Mouse (Mus musculus) lung, embryonic 14.5 days (tissue): ENCODE measurements around the gene Zbtb37. TPM values are rescaled to one million over a fixed set of nuclear protein-coding genes. Genes with fewer than 3 reads are reported as not detected.
A peak's percentile ranks its signal among the peaks of the same experiment; 100 is the strongest.

Experiments
- ATAC-seq: fragments of 200-750 bp; cut with Nextera tagmentation; 2 replicates; pipeline ENCODE4 v1.8.0; 2017; ENCODE audit warnings: mild to moderate bottlenecking, moderate TSS enrichment, moderate library complexity; ENCODE audit not compliant: insufficient read depth
- DNase-seq: peaks from one replicate; pipeline ENCODE4 v3.0.0-alpha.2; 2015
- H3K27ac ChIP-seq: fragments of 300-500 bp; sonication (generic); 2 replicates; pipeline ENCODE4 v1.5.1; 2014; ENCODE audit warnings: low read depth, mild to moderate bottlenecking, moderate library complexity
- H3K27me3 ChIP-seq: fragments of 300-500 bp; sonication (generic); 2 replicates; pipeline ENCODE4 v1.6.1; 2014; ENCODE audit warnings: low read length, control low read depth; ENCODE audit not compliant: insufficient read depth
- H3K36me3 ChIP-seq: fragments of 300-500 bp; sonication (generic); 2 replicates; pipeline ENCODE4 v1.6.1; 2014; ENCODE audit warnings: control low read depth; ENCODE audit not compliant: insufficient read depth
- H3K4me1 ChIP-seq: fragments of 300-500 bp; sonication (generic); 2 replicates; pipeline ENCODE4 v1.6.1; 2014; ENCODE audit warnings: antibody characterized with exemption, control low read depth; ENCODE audit not compliant: insufficient read depth
- H3K4me2 ChIP-seq: fragments of 300-500 bp; sonication (generic); 2 replicates; pipeline ENCODE4 v1.6.1; 2014; ENCODE audit warnings: mild to moderate bottlenecking
- H3K4me3 ChIP-seq: fragments of 300-500 bp; sonication (generic); 2 replicates; pipeline ENCODE4 v1.5.1; 2014; ENCODE audit warnings: low read depth, low read length
- H3K9ac ChIP-seq: fragments of 300-500 bp; sonication (generic); 2 replicates; pipeline ENCODE4 v1.6.1; 2014
- H3K9me3 ChIP-seq: fragments of 300-500 bp; sonication (generic); 2 replicates; pipeline ENCODE4 v1.6.1; 2016; ENCODE audit warnings: low read depth, low read length, control low read depth
- CTCF ChIP-seq: IDR thresholded peaks from 2 replicates; pipeline ENCODE4 v1.5.1; 2016; ENCODE audit warnings: antibody characterized with exemption, low read depth
- WGBS: fragments of 180-500 bp; shearing (Covaris S2); extraction: QIAGEN DNeasy Blood & Tissue Kit; methylation state at CpG from one replicate; pipeline ENCODE4 v1.1.7; 2014; 5-methylcytosine and 5-hydroxymethylcytosine counted together
- polyA plus RNA-seq: library from polyadenylated mRNA; unstranded; fragments of >200 nt; fragmentation: Nextera tagmentation; extraction: Ambion mirVana; gene quantifications from 2 replicates; pipeline ENCODE4 v1.2.1, GENCODE M21; 2014

The Zbtb37 gene
- polyA plus RNA-seq, 1 experiment from 2014 or later: 12.2 TPM

DNA sequence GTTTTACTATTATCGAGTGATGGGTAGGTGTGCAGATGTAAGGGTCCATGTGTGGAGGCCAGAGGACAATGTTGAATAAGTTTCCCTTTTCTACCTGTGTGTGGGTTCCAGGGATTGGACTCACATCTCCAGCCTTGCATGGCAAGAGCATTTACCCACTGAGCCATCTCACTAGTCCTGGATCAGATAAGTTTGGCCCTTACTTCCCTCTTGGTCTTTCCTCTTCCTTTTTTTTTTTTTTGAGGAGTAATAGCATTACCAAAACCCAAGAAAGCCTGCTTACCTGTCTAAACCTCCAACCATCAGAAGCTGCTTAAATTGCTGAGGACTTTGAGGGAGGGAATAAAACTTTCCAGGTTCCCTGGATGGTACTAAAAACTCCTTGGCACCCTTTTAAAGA is 22.5 kb upstream of the Zbtb37 start:
- WGBS: 94% methylated on average over 1 of the region's 1 CpGs
- DNase-seq (no peak), ATAC-seq (no peak)
- Histone ChIP-seq H3K4me3 (no peak overlapping the region), H3K27me3 (no peaks in the 10 kb centered on the region), H3K9me3 (no peaks in the 10 kb centered on the region), H3K4me2 (no peak overlapping the region), H3K9ac (no peak overlapping the region), H3K36me3 (peaks cover 39% of the 10 kb centered on the region), H3K4me1 (no peaks in the 10 kb centered on the region), H3K27ac (no peak overlapping the region)
- no peak for TF ChIP-seq CTCF

DNA sequence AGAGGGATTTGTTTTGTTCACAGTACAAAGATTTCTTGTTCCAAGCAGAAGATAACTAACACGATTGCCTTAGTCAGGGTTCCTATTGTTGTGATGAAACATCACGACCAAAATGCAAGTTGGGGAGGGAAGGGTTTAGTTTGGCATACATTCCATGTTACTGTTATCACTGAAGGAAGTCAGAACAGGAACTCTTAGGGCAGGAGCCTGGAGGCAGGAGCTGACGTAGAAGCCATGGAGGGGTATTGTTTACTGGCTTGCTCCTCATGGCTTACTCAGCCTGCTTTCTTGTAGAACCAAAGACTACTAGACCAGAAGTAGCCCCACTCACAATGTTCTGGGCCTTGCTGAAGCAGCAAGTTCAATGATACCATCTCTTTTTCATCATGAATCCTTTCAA is 12.3 kb upstream of the Zbtb37 start:
- TF ChIP-seq CTCF: no peak
- H3K9me3 ChIP-seq: no peaks in the 10 kb centered on the region
- no peak overlapping the region for H3K4me2 ChIP-seq
- H3K36me3 ChIP-seq: peaks cover 47% of the 10 kb centered on the region
- no peak for DNase-seq
- no peak for ATAC-seq
- H3K27ac ChIP-seq: no peak overlapping the region
- no peaks in the 10 kb centered on the region for H3K27me3 ChIP-seq
- WGBS: 82% methylated on average over 3 of the region's 3 CpGs
- no peak overlapping the region for H3K4me3 ChIP-seq
- no peak overlapping the region for H3K9ac ChIP-seq
- H3K4me1 ChIP-seq: no peaks in the 10 kb centered on the region

DNA sequence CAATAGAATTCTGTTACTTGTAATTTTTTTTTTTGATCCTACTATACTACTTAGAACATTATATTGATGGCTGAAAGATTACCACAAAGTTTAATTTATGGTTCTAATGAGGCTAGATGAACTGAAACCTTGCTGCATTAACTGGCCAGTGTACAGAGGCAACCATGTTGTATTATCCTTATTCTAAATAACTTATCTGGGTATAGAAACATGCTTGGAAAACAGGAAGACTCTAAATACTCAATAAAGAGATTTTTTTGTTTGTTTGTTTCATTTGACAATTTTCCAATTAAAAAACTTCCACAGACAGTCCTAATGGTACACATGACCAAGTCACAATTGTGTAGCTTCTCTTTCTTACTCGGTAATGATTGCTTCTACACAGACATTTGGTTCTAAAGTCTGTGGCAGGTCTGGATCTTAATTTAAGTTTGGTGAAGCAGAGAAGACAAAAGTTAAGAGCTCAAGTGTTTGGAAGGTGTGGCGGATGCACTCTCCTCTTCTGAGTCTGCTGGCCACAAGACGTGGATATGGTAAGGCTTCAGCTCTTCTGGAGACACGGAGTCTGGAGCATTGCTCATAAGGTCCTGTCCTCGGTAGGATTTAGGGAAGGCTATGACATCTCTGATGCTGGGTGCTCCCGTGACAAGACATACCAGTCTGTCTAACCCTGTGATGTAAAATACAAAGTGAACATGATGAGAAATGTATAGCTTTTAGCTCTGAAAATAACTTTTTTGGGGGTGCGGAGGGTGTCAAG is 6.8 kb upstream of the Zbtb37 start:
- H3K4me3 ChIP-seq: no peak overlapping the region
- no peak for TF ChIP-seq CTCF
- H3K4me1 ChIP-seq: no peaks in the 10 kb centered on the region
- H3K9me3 ChIP-seq: no peaks in the 10 kb centered on the region
- DNase-seq (no peak), ATAC-seq (no peak)
- 84% methylated on average over 7 of the region's 7 CpGs for WGBS
- no peak overlapping the region for H3K27ac ChIP-seq
- no peak overlapping the region for H3K4me2 ChIP-seq
- H3K9ac ChIP-seq: no peak overlapping the region
- H3K36me3 ChIP-seq: peaks cover 61% of the 10 kb centered on the region
- H3K27me3 ChIP-seq: no peaks in the 10 kb centered on the region

DNA sequence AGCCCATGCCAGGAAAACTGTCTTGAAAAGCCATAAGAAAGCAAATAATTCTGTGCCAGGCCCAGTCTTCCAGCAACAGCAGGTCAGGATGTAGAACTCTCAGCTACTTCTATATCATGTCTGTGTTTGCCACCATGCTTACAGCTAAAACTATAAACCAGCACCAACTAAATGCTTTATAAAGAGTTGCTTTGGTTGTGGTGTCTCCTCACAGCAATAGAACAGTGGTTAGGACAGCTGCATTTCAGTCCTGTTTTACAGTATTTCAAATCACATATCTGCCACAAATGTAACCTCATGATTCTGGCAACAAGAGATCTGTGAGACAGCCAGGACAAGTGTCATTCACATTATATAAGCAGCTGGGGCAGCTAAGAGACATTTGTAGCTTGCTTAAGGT is 6.2 kb upstream of the Zbtb37 start:
- Histone ChIP-seq H3K4me2 (no peak overlapping the region), H3K4me3 (no peak overlapping the region), H3K27ac (no peak overlapping the region), H3K9me3 (no peaks in the 10 kb centered on the region), H3K9ac (no peak overlapping the region), H3K4me1 (no peaks in the 10 kb centered on the region), H3K36me3 (peaks cover 62% of the 10 kb centered on the region), H3K27me3 (no peaks in the 10 kb centered on the region)
- TF ChIP-seq CTCF: no peak
- ATAC-seq: no peak
- no peak for DNase-seq

DNA sequence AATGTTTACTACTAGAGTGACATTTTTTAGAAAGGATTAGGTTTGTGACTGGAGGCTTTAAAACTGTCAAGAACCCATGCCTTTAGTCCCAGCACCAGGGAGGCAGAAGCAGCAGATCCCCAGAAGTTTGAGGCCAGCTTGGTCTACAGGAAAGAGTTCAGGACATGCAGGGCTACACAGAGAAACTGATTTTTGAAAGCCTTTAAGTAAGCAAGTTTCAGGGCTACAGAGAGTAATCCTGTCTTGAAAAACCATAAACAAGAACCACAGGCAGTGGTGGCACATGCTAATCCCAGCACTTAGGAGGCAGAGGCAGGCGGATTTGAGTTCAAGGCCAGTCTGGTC is 5.7 kb upstream of the Zbtb37 start:
- no peak for TF ChIP-seq CTCF
- no peaks in the 10 kb centered on the region for H3K27me3 ChIP-seq
- H3K36me3 ChIP-seq: peaks cover 64% of the 10 kb centered on the region
- no peak overlapping the region for H3K9ac ChIP-seq
- peak overlapping the region; percentile 5; the same call in 1 of the 2 replicates for H3K27ac ChIP-seq
- WGBS: 52% methylated on average over 1 of the region's 1 CpGs
- no peak overlapping the region for H3K4me3 ChIP-seq
- DNase-seq (peak; percentile 49), ATAC-seq (no peak; the same call in none of the 2 replicates)
- no peaks in the 10 kb centered on the region for H3K4me1 ChIP-seq
- H3K9me3 ChIP-seq: no peaks in the 10 kb centered on the region
- H3K4me2 ChIP-seq: no peak overlapping the region

DNA sequence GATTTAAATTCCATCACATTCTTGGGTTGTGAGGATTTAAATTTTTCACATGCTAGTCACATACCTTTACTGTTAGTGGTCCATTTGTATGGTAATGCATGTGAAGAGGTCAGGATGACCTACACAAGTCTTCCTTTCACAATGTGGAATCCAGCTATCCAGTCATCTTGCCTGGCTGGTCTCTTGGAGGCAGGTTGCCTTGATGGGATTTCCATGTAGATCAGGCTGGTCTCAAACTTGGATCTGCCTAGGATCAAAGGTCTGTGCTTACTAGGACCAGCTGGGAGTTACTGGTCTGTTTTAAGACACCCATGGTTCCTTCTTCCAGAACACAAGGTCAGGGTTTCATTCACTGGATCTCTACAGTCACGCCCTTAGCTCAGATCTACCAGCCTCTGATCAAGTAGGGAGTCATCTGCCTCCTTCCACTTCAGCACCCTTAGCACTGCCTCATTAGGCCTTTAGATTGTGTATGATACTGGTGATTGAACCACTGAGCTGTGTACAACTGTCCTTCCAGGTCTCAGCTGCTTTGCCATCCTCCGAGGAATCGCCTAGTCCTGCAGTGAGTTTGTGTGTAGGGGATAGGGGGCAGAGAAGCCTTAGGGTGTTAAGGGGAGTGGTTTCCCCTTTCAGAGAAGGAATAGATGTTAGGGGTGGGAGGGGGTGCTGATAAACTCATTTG is 5.2 kb upstream of the Zbtb37 start:
- Histone ChIP-seq H3K27me3 (no peaks in the 10 kb centered on the region), H3K9me3 (no peaks in the 10 kb centered on the region), H3K4me2 (no peak overlapping the region), H3K4me1 (no peaks in the 10 kb centered on the region), H3K36me3 (peaks cover 61% of the 10 kb centered on the region), H3K4me3 (no peak overlapping the region), H3K27ac (peak overlapping the region; percentile 50; the same call in 1 of the 2 replicates), H3K9ac (no peak overlapping the region)
- TF ChIP-seq CTCF: no peak
- WGBS: 9% methylated on average over 3 of the region's 3 CpGs
- DNase-seq (peak; percentile 71), ATAC-seq (peak; percentile 72)

DNA sequence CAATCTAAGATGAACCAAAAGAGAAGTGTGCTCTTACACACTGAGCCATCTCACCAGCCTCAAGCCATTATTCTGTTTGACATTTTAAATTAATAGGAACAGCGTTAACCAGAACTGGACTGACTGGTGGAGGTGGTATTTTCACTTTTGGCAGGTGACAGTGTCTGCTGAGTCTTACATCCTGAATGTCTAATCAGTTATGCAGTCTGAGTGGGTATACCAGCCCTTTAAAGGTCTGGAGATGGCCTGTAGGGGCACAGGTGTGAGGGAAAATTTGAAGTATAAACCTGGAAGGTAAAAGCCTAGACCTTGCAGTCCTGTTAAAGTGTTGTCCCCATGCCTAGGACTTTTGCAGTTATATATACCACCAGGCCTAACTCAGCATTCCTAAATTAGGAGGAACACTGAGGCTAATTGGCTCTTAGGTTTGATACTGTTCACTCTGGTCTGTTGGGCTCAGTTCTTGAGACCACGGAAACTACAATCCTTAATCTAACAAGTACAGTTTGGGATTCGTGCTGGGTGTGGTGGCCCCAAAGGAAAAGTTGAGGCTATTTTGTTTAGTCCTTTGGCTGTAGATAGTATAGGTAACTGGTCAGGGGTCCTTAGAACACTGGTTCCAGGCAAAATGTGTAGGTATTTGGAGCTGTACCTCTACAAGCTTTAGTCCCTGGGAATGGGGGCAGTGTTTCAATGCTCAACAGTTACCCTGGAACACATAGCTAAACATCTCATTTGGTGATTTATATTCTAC is 4.5 kb upstream of the Zbtb37 start:
- WGBS: 12% methylated on average over 3 of the region's 3 CpGs
- no peak overlapping the region for H3K9ac ChIP-seq
- no peaks in the 10 kb centered on the region for H3K9me3 ChIP-seq
- DNase-seq (peak; percentile 63), ATAC-seq (peak; percentile 0; the same call in 1 of the 2 replicates)
- no peaks in the 10 kb centered on the region for H3K4me1 ChIP-seq
- peaks cover 58% of the 10 kb centered on the region for H3K36me3 ChIP-seq
- no peak overlapping the region; the same call in 1 of the 2 replicates for H3K4me3 ChIP-seq
- no peaks in the 10 kb centered on the region for H3K27me3 ChIP-seq
- H3K27ac ChIP-seq: peak overlapping the region; percentile 50; the same call in 1 of the 2 replicates
- 0 out of 2 replicates have a peak, but pooled peaks have one; percentile 10 for TF ChIP-seq CTCF
- H3K4me2 ChIP-seq: no peak overlapping the region; the same call in 1 of the 2 replicates
